Mouse (Mus musculus) spleen, adult 2 months (tissue): ENCODE data around the gene Ooep. TPM values are rescaled to one million over a fixed set of nuclear protein-coding genes. Genes with fewer than 3 reads are reported as not detected.
"Not testable (repeated sequence)": the region's sequence is repeated elsewhere in the genome, so short reads cannot be mapped to it uniquely, and the experiment has no call there.

Experiments
- DNase-seq, 2 experiments: peaks; one replicate each; pipeline versions ENCODE4 v3.0.0 to v3.0.0-alpha.2; 2012 to 2021; ENCODE audit warnings: low spot score in 2 of 2, low read depth in 1 of 2
- H3K27ac ChIP-seq: fragments of 200-500 bp; 2 replicates; pipeline ENCODE4 v1.5.1; 2012; ENCODE audit warnings: low read length, inconsistent platforms; ENCODE audit not compliant: insufficient read depth
- H3K27me3 ChIP-seq: fragments of 200-500 bp; 2 replicates; pipeline ENCODE4 v1.6.1; 2012; ENCODE audit warnings: mild to moderate bottlenecking, moderate library complexity, low read length, inconsistent platforms; ENCODE audit not compliant: control insufficient read depth, insufficient read depth
- H3K36me3 ChIP-seq: fragments of 200-500 bp; 2 replicates; pipeline ENCODE4 v1.6.1; 2012; ENCODE audit warnings: mild to moderate bottlenecking, low read length, inconsistent platforms; ENCODE audit not compliant: control insufficient read depth, insufficient read depth
- H3K4me1 ChIP-seq: fragments of 200-500 bp; 2 replicates; pipeline ENCODE4 v1.6.1; 2011; ENCODE audit warnings: inconsistent platforms; ENCODE audit not compliant: control insufficient read depth, insufficient read depth, insufficient read length
- H3K4me3 ChIP-seq: fragments of 200-500 bp; 2 replicates; pipeline ENCODE4 v1.5.1; 2011; ENCODE audit warnings: mild to moderate bottlenecking, inconsistent platforms; ENCODE audit not compliant: insufficient read depth, insufficient read length; ENCODE audit errors: extremely low read depth
- CTCF ChIP-seq: fragments of 200-500 bp; IDR thresholded peaks from 2 replicates; pipeline ENCODE4 v1.5.1; 2011; ENCODE audit warnings: mild to moderate bottlenecking, inconsistent platforms; ENCODE audit not compliant: insufficient read depth, insufficient read length, insufficient replicate concordance; ENCODE audit errors: extremely low read depth
- POLR2A ChIP-seq: fragments of 200-500 bp; IDR thresholded peaks from 2 replicates; pipeline ENCODE4 v1.6.1; 2011; ENCODE audit warnings: low read depth, low read length, inconsistent platforms
- WGBS: fragments of 180-500 bp; shearing (Covaris S2); methylation state at CpG from one replicate; pipeline ENCODE4 v1.1.7; 2018; 5-methylcytosine and 5-hydroxymethylcytosine counted together
- polyA plus RNA-seq: library from polyadenylated mRNA; depleted of rRNA; stranded (reverse); fragments of >200 nt; gene quantifications from 2 replicates; pipeline ENCODE4 v1.2.3, GENCODE M21; 2012

Ooep gene
- polyA plus RNA-seq, 1 experiment = not detected

- DNase-seq = peak; percentile 22 to 53
- no peak overlapping the region for H3K27ac ChIP-seq
- no peaks in the 10 kb centered on the region for H3K4me1 ChIP-seq
- WGBS = 18% methylated on average over 9 of the region's 9 CpGs
- no peaks in the 10 kb centered on the region for H3K36me3 ChIP-seq
- TF ChIP-seq POLR2A (no peak), CTCF (peak; percentile 71; the same call in 1 of the 2 replicates)
- no peaks in the 10 kb centered on the region for H3K27me3 ChIP-seq
- H3K4me3 ChIP-seq = no peak overlapping the region
These were observed 20.5 kb downstream of the Ooep start for GRCm38 (mm10) chr9:78358053-78358452.

GRCm38 (mm10) chr9:78355611-78356010, 22.9 kb downstream of the Ooep start, which contains the start of gene Gsta2:
Gene Gsta2, minus strand, starts transcription at chr9:78355788.
- no peak for DNase-seq
- no peaks in the 10 kb centered on the region for H3K4me1 ChIP-seq
- WGBS = 89% methylated on average over 8 of the region's 8 CpGs
- no peaks in the 10 kb centered on the region for H3K36me3 ChIP-seq
- no peaks in the 10 kb centered on the region for H3K27me3 ChIP-seq
- no peak for TF ChIP-seq POLR2A
- no peak for TF ChIP-seq CTCF
- no peak within 1 kb of the TSS for H3K27ac ChIP-seq
- H3K4me3 ChIP-seq = no peak within 1 kb of the TSS

- no peak for TF ChIP-seq POLR2A
- no peak for TF ChIP-seq CTCF
- no peak for DNase-seq
- no peaks in the 10 kb centered on the region for H3K4me1 ChIP-seq
- no peak overlapping the region for H3K4me3 ChIP-seq
- no peaks in the 10 kb centered on the region for H3K36me3 ChIP-seq
- H3K27me3 ChIP-seq = no peaks in the 10 kb centered on the region
- WGBS = 89% methylated on average over 11 of the region's 11 CpGs
- H3K27ac ChIP-seq = no peak overlapping the region
These were observed 23.6 kb downstream of the Ooep start for GRCm38 (mm10) chr9:78354665-78355578.

- H3K27ac ChIP-seq = no peak overlapping the region
- no peak for DNase-seq
- no peaks in the 10 kb centered on the region for H3K36me3 ChIP-seq
- H3K4me3 ChIP-seq = no peak overlapping the region
- 78% methylated on average over 6 of the region's 6 CpGs for WGBS
- no peaks in the 10 kb centered on the region for H3K4me1 ChIP-seq
- no peaks in the 10 kb centered on the region for H3K27me3 ChIP-seq
- TF ChIP-seq POLR2A (no peak), CTCF (no peak)
These were observed 26.9 kb downstream of the Ooep start for GRCm38 (mm10) chr9:78351504-78352220.

GRCm38 (mm10) chr9:78350007-78350406, 28.5 kb downstream of the Ooep start:
- not testable (repeated sequence) for H3K4me3 ChIP-seq, DNase-seq, H3K27ac ChIP-seq, H3K27me3 ChIP-seq, H3K4me1 ChIP-seq, H3K36me3 ChIP-seq

GRCm38 (mm10) chr9:78349141-78349540, 29.4 kb downstream of the Ooep start:
- not testable (repeated sequence) for DNase-seq, H3K4me1 ChIP-seq, H3K27ac ChIP-seq, H3K4me3 ChIP-seq, H3K27me3 ChIP-seq, H3K36me3 ChIP-seq
- WGBS = 74% methylated on average over 3 of the region's 3 CpGs

GRCm38 (mm10) chr9:78348206-78349004, 30.1 kb downstream of the Ooep start:
- WGBS = 76% methylated on average over 6 of the region's 6 CpGs
- H3K4me3 ChIP-seq, H3K36me3 ChIP-seq, H3K27ac ChIP-seq, H3K4me1 ChIP-seq, DNase-seq, H3K27me3 ChIP-seq: not testable (repeated sequence)
